Mouse (Mus musculus): Measurements from ENCODE around the gene Whrn. TPM values are rescaled to one million over a fixed set of nuclear protein-coding genes. Genes with fewer than 3 reads are reported as not detected.
A peak's percentile ranks its signal among the peaks of the same experiment; 100 is the strongest.

Whrn gene
- polyA plus RNA-seq, 1 experiment from 2014 or later, result 6.0 TPM

DNA sequence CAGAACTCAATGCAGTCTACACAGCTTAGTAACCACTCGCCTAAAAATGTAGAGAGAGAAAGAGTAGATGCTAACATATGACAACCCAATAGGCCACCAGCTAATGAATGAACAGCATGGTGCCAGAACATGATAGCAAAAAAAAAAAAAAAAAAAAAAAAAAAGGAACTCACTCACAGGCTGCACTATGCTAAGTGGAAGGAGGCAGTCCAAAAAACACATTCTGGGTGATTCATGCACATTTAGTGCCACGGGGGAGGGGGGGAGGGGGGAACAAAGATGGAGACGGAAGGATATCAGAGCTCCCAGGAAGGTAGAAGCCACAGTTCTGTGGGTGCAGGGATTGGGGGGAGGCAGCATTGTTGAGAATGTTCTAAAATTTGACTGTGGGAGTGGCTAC lies 43.2 kb downstream of the Whrn start:
- Histone ChIP-seq H3K9me3 (ENCODE audit: control insufficient read depth, low read depth, low read length) (no peaks in the 10 kb centered on the region), H3K4me2 (replicated peaks; ENCODE audit: low read depth, low read length) (no peak overlapping the region), H3K27me3 (ENCODE audit: control insufficient read depth, insufficient read depth, low read length) (no peaks in the 10 kb centered on the region), H3K9ac (replicated peaks; ENCODE audit: low read depth, low read length) (no peak overlapping the region), H3K4me1 (ENCODE audit: control insufficient read depth, insufficient read depth, low read length) (no peaks in the 10 kb centered on the region), H3K27ac (ENCODE audit: low read length) (no peak overlapping the region), H3K36me3 (ENCODE audit: control insufficient read depth, insufficient read depth, low read length) (no peaks in the 10 kb centered on the region), H3K4me3 (ENCODE audit: low read depth, low read length) (no peak overlapping the region)
- 77% methylated on average over 3 of the region's 3 CpGs for WGBS
- no peak for ATAC-seq (ENCODE audit: insufficient number of reproducible peaks, insufficient read depth, low FRiP score, low read depth)

DNA sequence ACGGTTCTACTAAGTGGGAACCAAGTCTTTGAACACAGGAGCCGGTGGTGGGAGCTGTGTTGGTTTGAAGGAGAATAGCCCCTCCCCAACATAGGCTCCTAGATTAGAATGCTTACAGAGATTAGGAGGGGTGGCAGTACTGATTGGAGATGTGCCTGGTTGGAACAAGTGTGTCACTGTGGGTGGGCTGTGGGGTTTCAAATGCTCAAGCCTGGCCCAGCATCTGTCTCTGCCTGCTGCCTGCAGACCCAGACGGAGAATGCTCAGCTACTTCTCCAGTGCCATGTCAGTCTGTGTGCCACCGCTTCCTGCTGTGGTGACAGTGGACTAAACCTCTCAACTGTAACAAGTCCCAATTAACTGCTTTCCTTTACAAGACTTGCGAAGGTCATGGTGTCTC lies 45.2 kb downstream of the Whrn start:
- H3K4me2 ChIP-seq (replicated peaks; ENCODE audit: low read depth, low read length), result no peak overlapping the region
- WGBS, result 84% methylated on average over 5 of the region's 5 CpGs
- no peak for ATAC-seq (ENCODE audit: insufficient number of reproducible peaks, insufficient read depth, low FRiP score, low read depth)
- no peaks in the 10 kb centered on the region for H3K4me1 ChIP-seq (ENCODE audit: control insufficient read depth, insufficient read depth, low read length)
- H3K27ac ChIP-seq (ENCODE audit: low read length), result no peak overlapping the region
- no peaks in the 10 kb centered on the region for H3K36me3 ChIP-seq (ENCODE audit: control insufficient read depth, insufficient read depth, low read length)
- H3K4me3 ChIP-seq (ENCODE audit: low read depth, low read length), result no peak overlapping the region
- no peaks in the 10 kb centered on the region for H3K27me3 ChIP-seq (ENCODE audit: control insufficient read depth, insufficient read depth, low read length)
- no peak overlapping the region for H3K9ac ChIP-seq (replicated peaks; ENCODE audit: low read depth, low read length)
- H3K9me3 ChIP-seq (ENCODE audit: control insufficient read depth, low read depth, low read length), result peaks cover 3% of the 10 kb centered on the region; the same call in 1 of the 2 replicates

DNA sequence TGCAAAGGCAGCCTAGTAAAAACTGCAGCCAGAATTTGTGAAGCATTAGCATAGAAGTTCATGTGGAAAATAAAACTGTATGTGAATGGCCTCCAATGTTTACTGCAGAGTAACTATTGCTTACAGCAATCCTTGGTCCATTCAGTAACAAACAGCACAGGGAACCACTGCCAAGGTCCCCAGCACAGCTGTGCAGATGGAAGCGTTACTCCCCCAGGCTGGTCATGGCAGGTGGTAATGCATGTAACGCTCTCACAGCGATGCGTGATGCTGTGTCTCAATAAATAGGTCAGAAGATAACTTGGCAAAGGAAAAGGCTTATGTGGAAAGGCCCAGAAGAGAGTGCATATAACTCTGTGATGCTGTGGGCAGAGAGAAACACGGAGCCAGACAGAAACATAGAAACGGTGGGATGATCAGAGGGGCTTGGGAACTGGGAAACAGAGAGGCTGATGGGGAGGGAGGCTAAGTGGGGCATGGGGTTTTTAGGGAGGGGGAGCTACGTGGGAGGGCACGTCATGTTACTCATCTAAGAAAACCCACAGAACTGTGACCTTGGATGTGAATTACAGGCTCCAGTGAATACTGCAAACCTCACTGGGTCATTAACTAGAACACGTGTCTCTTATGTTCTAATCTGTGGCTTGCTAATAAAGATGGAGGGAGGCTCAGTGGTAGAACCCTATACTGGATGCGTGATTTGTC lies 51.3 kb downstream of the Whrn start:
- Histone ChIP-seq H3K27ac (ENCODE audit: low read length) (no peak overlapping the region), H3K4me1 (ENCODE audit: control insufficient read depth, insufficient read depth, low read length) (no peaks in the 10 kb centered on the region), H3K27me3 (ENCODE audit: control insufficient read depth, insufficient read depth, low read length) (no peaks in the 10 kb centered on the region), H3K36me3 (ENCODE audit: control insufficient read depth, insufficient read depth, low read length) (no peaks in the 10 kb centered on the region), H3K9ac (replicated peaks; ENCODE audit: low read depth, low read length) (no peak overlapping the region), H3K4me3 (ENCODE audit: low read depth, low read length) (no peak overlapping the region), H3K4me2 (replicated peaks; ENCODE audit: low read depth, low read length) (no peak overlapping the region), H3K9me3 (ENCODE audit: control insufficient read depth, low read depth, low read length) (peaks cover 3% of the 10 kb centered on the region; the same call in 1 of the 2 replicates)
- 91% methylated on average over 10 of the region's 10 CpGs for WGBS
- ATAC-seq (ENCODE audit: insufficient number of reproducible peaks, insufficient read depth, low FRiP score, low read depth), result no peak

DNA sequence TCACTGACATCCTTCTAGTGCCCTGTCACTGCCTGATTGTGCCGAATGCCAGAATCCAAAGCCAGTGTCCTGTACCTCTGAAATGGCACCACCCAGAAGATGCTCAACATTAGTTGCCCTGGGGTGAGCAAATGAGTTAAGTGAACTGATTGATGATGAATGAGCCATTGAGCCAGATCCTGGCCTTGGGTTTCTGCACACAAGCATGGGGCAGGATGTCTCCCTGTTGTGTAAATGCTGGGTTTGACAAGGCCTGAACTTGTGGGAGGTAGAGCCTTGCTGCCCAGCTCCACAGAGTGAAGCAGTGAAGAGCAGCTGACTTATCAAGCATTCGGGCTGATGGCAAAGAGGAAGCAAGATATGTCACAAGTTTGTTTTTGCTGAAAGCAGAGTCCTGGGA lies 52.7 kb downstream of the Whrn start:
- Histone ChIP-seq H3K9ac (replicated peaks; ENCODE audit: low read depth, low read length) (no peak overlapping the region), H3K9me3 (ENCODE audit: control insufficient read depth, low read depth, low read length) (peaks cover 3% of the 10 kb centered on the region; the same call in 1 of the 2 replicates), H3K27ac (ENCODE audit: low read length) (no peak overlapping the region), H3K36me3 (ENCODE audit: control insufficient read depth, insufficient read depth, low read length) (no peaks in the 10 kb centered on the region), H3K4me1 (ENCODE audit: control insufficient read depth, insufficient read depth, low read length) (no peaks in the 10 kb centered on the region), H3K4me2 (replicated peaks; ENCODE audit: low read depth, low read length) (no peak overlapping the region), H3K4me3 (ENCODE audit: low read depth, low read length) (no peak overlapping the region), H3K27me3 (ENCODE audit: control insufficient read depth, insufficient read depth, low read length) (no peaks in the 10 kb centered on the region)
- ATAC-seq (ENCODE audit: insufficient number of reproducible peaks, insufficient read depth, low FRiP score, low read depth), result no peak
- 90% methylated on average over 2 of the region's 2 CpGs for whole genome bisulfite sequencing

DNA sequence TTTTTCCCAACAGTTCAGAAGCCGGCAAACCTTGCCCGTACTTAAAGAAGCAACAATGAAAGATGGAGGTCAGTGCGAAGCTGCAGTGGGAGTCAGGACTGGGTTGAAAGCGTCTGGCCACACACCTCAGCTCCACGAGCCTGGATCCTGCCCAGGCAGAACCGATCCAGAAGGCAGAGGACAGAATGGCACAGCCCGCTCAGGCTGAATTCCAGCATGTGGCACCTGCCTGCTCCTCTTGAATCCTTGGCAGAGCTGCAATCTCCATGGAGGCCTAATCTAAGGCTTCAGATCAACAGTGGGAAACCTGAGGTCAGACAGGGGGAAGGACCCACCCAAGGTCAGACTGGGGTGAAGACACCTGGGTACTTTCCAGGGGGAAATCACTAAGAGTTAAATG lies 54.2 kb downstream of the Whrn start:
- Histone ChIP-seq H3K36me3 (ENCODE audit: control insufficient read depth, insufficient read depth, low read length) (no peaks in the 10 kb centered on the region), H3K4me3 (ENCODE audit: low read depth, low read length) (no peak overlapping the region), H3K9me3 (ENCODE audit: control insufficient read depth, low read depth, low read length) (peaks cover 3% of the 10 kb centered on the region; the same call in 1 of the 2 replicates), H3K27me3 (ENCODE audit: control insufficient read depth, insufficient read depth, low read length) (no peaks in the 10 kb centered on the region), H3K27ac (ENCODE audit: low read length) (no peak overlapping the region), H3K4me1 (ENCODE audit: control insufficient read depth, insufficient read depth, low read length) (0 out of 2 replicates have a peak, but pooled peaks cover 9% of the 10 kb centered on the region), H3K4me2 (replicated peaks; ENCODE audit: low read depth, low read length) (no peak overlapping the region), H3K9ac (replicated peaks; ENCODE audit: low read depth, low read length) (no peak overlapping the region)
- no peak for ATAC-seq (ENCODE audit: insufficient number of reproducible peaks, insufficient read depth, low FRiP score, low read depth)
- WGBS, result 93% methylated on average over 7 of the region's 7 CpGs

DNA sequence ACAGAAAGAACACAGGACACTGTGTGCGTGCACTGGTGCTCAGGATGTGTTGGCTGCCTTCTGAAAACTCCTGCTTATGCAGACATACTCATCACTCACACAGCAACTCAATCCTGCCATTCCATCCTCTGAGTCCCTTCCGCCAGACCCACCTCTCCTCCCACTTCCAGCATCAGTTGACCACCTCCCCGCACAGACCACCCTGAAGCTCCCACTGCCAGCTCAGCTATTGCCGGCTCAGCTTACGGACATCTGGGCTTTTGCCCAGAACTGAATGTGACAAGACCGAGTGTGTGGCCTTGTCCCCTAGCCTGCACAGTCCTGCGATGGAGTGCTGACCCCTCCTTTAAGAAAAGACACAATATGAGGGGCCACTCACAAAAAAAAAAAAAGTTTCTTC lies 55.5 kb downstream of the Whrn start:
- Histone ChIP-seq H3K27me3 (ENCODE audit: control insufficient read depth, insufficient read depth, low read length) (no peaks in the 10 kb centered on the region), H3K4me3 (ENCODE audit: low read depth, low read length) (no peak overlapping the region), H3K4me2 (replicated peaks; ENCODE audit: low read depth, low read length) (no peak overlapping the region), H3K9me3 (ENCODE audit: control insufficient read depth, low read depth, low read length) (no peaks in the 10 kb centered on the region), H3K9ac (replicated peaks; ENCODE audit: low read depth, low read length) (no peak overlapping the region), H3K27ac (ENCODE audit: low read length) (no peak overlapping the region), H3K4me1 (ENCODE audit: control insufficient read depth, insufficient read depth, low read length) (0 out of 2 replicates have a peak, but pooled peaks cover 9% of the 10 kb centered on the region), H3K36me3 (ENCODE audit: control insufficient read depth, insufficient read depth, low read length) (no peaks in the 10 kb centered on the region)
- no peak for ATAC-seq (ENCODE audit: insufficient number of reproducible peaks, insufficient read depth, low FRiP score, low read depth)
- WGBS, result 57% methylated on average over 7 of the region's 7 CpGs

DNA sequence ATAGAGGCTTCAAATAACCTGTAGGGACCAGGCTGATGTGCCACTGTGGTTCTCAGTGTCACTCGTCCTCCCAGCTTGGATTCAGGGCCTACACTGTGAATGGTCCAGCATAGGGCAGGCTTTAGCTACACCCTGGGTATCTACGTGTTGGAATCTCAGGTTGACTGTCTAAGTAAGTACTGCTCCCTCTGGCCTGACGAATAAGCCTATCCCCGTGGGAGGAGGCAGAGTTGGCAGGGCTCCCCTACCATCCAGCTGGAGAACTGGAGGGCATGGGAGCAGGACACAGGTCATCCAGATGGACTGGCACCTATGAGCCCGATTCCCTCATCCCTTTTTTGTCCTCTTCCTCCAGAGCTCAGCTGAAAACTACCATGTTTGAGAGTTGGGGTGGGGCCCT lies 57.8 kb downstream of the Whrn start:
- Histone ChIP-seq H3K36me3 (ENCODE audit: control insufficient read depth, insufficient read depth, low read length) (no peaks in the 10 kb centered on the region), H3K27ac (ENCODE audit: low read length) (no peak overlapping the region), H3K9me3 (ENCODE audit: control insufficient read depth, low read depth, low read length) (no peaks in the 10 kb centered on the region), H3K4me2 (replicated peaks; ENCODE audit: low read depth, low read length) (no peak overlapping the region), H3K4me1 (ENCODE audit: control insufficient read depth, insufficient read depth, low read length) (0 out of 2 replicates have a peak, but pooled peaks cover 9% of the 10 kb centered on the region), H3K27me3 (ENCODE audit: control insufficient read depth, insufficient read depth, low read length) (no peaks in the 10 kb centered on the region), H3K9ac (replicated peaks; ENCODE audit: low read depth, low read length) (no peak overlapping the region), H3K4me3 (ENCODE audit: low read depth, low read length) (no peak overlapping the region)
- 85% methylated on average over 5 of the region's 5 CpGs for WGBS
- no peak for ATAC-seq (ENCODE audit: insufficient number of reproducible peaks, insufficient read depth, low FRiP score, low read depth)

DNA sequence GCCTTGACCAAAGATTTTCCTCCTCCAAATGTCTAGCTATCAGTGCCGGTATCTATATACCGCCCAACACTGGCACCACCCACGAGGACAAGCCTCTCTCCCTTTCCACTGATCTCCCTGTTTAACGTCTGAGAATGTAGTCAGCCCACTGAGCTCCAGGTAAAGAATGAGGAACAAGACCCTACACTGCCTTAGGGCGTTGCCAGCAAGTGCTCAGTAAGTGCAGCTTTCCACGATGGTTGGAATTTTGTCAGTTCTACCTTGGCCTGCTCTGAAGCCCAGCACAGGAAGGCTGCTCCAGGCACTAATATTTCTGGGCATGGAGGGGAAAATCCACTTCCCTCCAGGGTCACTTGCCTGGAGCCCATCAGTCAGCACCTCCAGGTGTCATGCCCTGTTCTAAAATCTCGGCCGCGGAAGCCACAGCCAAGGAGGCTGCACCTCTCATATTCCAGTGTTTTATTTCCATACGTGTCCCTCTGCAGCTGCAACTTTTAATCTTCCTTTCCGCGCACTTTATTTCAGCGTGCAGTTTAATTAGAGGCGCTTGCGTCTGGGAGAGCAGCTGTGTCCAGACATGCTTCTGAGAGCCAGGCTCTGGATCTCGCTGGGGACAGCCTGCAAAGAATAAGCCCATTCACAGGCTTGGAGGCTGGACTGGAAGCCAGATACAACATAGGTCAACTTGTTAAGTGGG lies 58.5 kb downstream of the Whrn start:
- H3K27ac ChIP-seq (ENCODE audit: low read length), result no peak overlapping the region
- 49% methylated on average over 16 of the region's 16 CpGs for WGBS
- ATAC-seq (ENCODE audit: insufficient number of reproducible peaks, insufficient read depth, low FRiP score, low read depth), result peak; percentile 4; the same call in 1 of the 2 replicates

More for the DNA sequence above, 58.5 kb downstream of the Whrn start:
- Histone ChIP-seq H3K27me3 (ENCODE audit: control insufficient read depth, insufficient read depth, low read length) (no peaks in the 10 kb centered on the region), H3K4me2 (replicated peaks; ENCODE audit: low read depth, low read length) (no peak overlapping the region), H3K4me3 (ENCODE audit: low read depth, low read length) (no peak overlapping the region), H3K36me3 (ENCODE audit: control insufficient read depth, insufficient read depth, low read length) (no peaks in the 10 kb centered on the region), H3K9me3 (ENCODE audit: control insufficient read depth, low read depth, low read length) (no peaks in the 10 kb centered on the region), H3K4me1 (ENCODE audit: control insufficient read depth, insufficient read depth, low read length) (0 out of 2 replicates have a peak, but pooled peaks cover 9% of the 10 kb centered on the region), H3K9ac (replicated peaks; ENCODE audit: low read depth, low read length) (no peak overlapping the region)
